11 mouse cellular contexts compared by ENCODE assay signal in genomic region chr13:60122341-60123173, GRCm38 (mm10). TPM values are rescaled to one million over a fixed set of nuclear protein-coding genes. Genes with fewer than 3 reads are reported as not detected.
DNase-seq lines count a peak whose midpoint lies in the region; ATAC-seq and TF ChIP-seq lines count a peak whose summit lies in the region.
"Had no signal": no experiment of that assay in that cellular context is flagged by ENCODE, and none has a peak within 500 bp of the region (broad histone marks: within the 10 kb centered on the region; RNA-seq: fewer than 3 reads in every experiment).

No protein-coding gene starts in this region.

- DNase-seq in adrenal gland, postnatal 10 days: peak; percentile 12
- no peak for DNase-seq in adrenal gland, adult 18-20 months (ENCODE audit: low spot score in 2 of 2)
- peak; percentile 62 for DNase-seq in kidney, adult 2 months
- DNase-seq in kidney, postnatal 14 days: no peak
- no peak for DNase-seq in urinary bladder, postnatal 25 days (ENCODE audit: low spot score)
- DNase-seq: liver, postnatal 0 days; thymus, postnatal 36 days had no signal

- no peaks in the 10 kb centered on the region; the same call in 1 of the 2 replicates for H3K4me1 ChIP-seq in kidney, adult 2 months (ENCODE audit: control insufficient read depth, insufficient read depth, low read length)
- peaks cover 41% of the 10 kb centered on the region for H3K4me1 ChIP-seq in kidney, embryonic 16.5 days (ENCODE audit: insufficient read depth, low read length)
- peaks cover 29% of the 10 kb centered on the region for H3K4me1 ChIP-seq in neural tube, embryonic 15.5 days

- H3K4me2 ChIP-seq in kidney, embryonic 16.5 days (replicated peaks; ENCODE audit: low read depth, low read length): peak overlapping the region; percentile 16; the same call in 1 of the 2 replicates
- peak overlapping the region; percentile 43 for H3K4me2 ChIP-seq in neural tube, embryonic 15.5 days

- TF ChIP-seq POLR2A in kidney, adult 2 months (IDR thresholded peaks at IDR 0.05; ENCODE audit: low read depth, low read length): no peak

- no peak overlapping the region for H3K4me3 ChIP-seq in kidney, adult 2 months (ENCODE audit: insufficient read depth, low read depth, low read length)
- no peak overlapping the region for H3K4me3 ChIP-seq in kidney, embryonic 16.5 days (ENCODE audit: low read length)
- 0 out of 2 replicates have a peak overlapping the region, but pooled peaks have one; percentile 1 for H3K4me3 ChIP-seq in neural tube, embryonic 15.5 days (replicated peaks)

- H3K27ac ChIP-seq in kidney, adult 2 months (ENCODE audit: insufficient read depth, low read depth, low read length): no peak overlapping the region
- no peak overlapping the region for H3K27ac ChIP-seq in kidney, embryonic 16.5 days (ENCODE audit: low read length)
- H3K27ac ChIP-seq in neural tube, embryonic 15.5 days (replicated peaks): no peak overlapping the region; the same call in 1 of the 2 replicates

- H3K27me3 ChIP-seq in kidney, adult 2 months (replicated peaks; ENCODE audit: control insufficient read depth, insufficient read depth, low read length): no peaks in the 10 kb centered on the region
- H3K27me3 ChIP-seq in kidney, embryonic 16.5 days (ENCODE audit: insufficient read depth, low read length): no peaks in the 10 kb centered on the region
- no peaks in the 10 kb centered on the region for H3K27me3 ChIP-seq in neural tube, embryonic 15.5 days (replicated peaks)

- no peak for ATAC-seq in kidney, embryonic 16.5 days (ENCODE audit: low FRiP score, low TSS enrichment)
- ATAC-seq in neural tube, embryonic 15.5 days (ENCODE audit: low FRiP score): peak; percentile 39; the same call in 1 of the 2 replicates
- ATAC-seq in erythroid progenitor cell, adult 5-6 weeks (replicated peaks; ENCODE audit: low FRiP score, poor library complexity, severe bottlenecking): no peak
- ATAC-seq: liver, postnatal 0 days had no signal

- TF ChIP-seq CTCF in kidney, adult 2 months (conservative IDR thresholded peaks at IDR 0.05; ENCODE audit: insufficient read depth, insufficient read length, low read depth, low read length): no peak

- H3K9me3 ChIP-seq in kidney, embryonic 16.5 days (ENCODE audit: low read length): 0 out of 2 replicates have a peak, but pooled peaks cover 5% of the 10 kb centered on the region
- peaks cover 3% of the 10 kb centered on the region; the same call in 1 of the 2 replicates for H3K9me3 ChIP-seq in neural tube, embryonic 15.5 days (replicated peaks)

- no peaks in the 10 kb centered on the region for H3K36me3 ChIP-seq in kidney, adult 2 months (ENCODE audit: control insufficient read depth, insufficient read depth, low read length)
- no peaks in the 10 kb centered on the region for H3K36me3 ChIP-seq in kidney, embryonic 16.5 days (ENCODE audit: insufficient read depth, low read length)
- H3K36me3 ChIP-seq in neural tube, embryonic 15.5 days: no peaks in the 10 kb centered on the region

- H3K9ac ChIP-seq in kidney, embryonic 16.5 days (replicated peaks; ENCODE audit: low read length): 0 out of 2 replicates have a peak overlapping the region, but pooled peaks have one; percentile 9
- no peak overlapping the region for H3K9ac ChIP-seq in neural tube, embryonic 15.5 days (replicated peaks)
- H3K9ac ChIP-seq: liver, postnatal 0 days had no signal

- WGBS in kidney, adult 2 months: 47% methylated on average over 29 of the region's 29 CpGs
- WGBS in kidney, embryonic 16.5 days: 27% methylated on average over 29 of the region's 29 CpGs
- 14% methylated on average over 29 of the region's 29 CpGs for WGBS in neural tube, embryonic 15.5 days

RNA-seq across cellular contexts. Expression of gene Gas1, which starts 54.6 kb away (rescaled TPM):
- 10 to 100 TPM; 51.9 to 66.8 TPM for total RNA-seq in adrenal gland, postnatal 10 days (2021)
- total RNA-seq in adrenal gland, adult 18-20 months (2021): 10 to 100 TPM; 28.7 to 34.9 TPM
- 31.1 and 53.9 TPM in 2 replicates for polyA plus RNA-seq in kidney, adult 2 months (2012; rRNA removed)
- polyA plus RNA-seq in kidney, embryonic 16.5 days (2015; fragmentation: Nextera tagmentation; extraction: Ambion mirVana): 55.0 and 58.4 TPM in 2 replicates
- polyA plus RNA-seq in neural tube, embryonic 15.5 days (2015; fragmentation: Nextera tagmentation; extraction: Ambion mirVana): 16.2 and 26.7 TPM in 2 replicates
- total RNA-seq in erythroid progenitor cell, adult 5-6 weeks (2015; ENCODE audit: low replicate concordance): not detected in 2 replicates
- 0.51 TPM in 1 of 2 replicates, not detected in the other for total RNA-seq in erythroid progenitor cell, adult 5-6 weeks (2017; ENCODE audit: low replicate concordance)
- total RNA-seq: megakaryocyte-erythroid progenitor cell, adult 5-6 weeks had no signal

Comparison
In these comparisons a context has a peak if more than half of its experiments do, and no peak if none do; other contexts are left out.
1. DNase-seq: peak in adrenal gland, postnatal 10 days (single experiment) and kidney, adult 2 months (single experiment); none in adrenal gland, adult 18-20 months (0 of 2), kidney, postnatal 14 days (single experiment) and urinary bladder, postnatal 25 days (single experiment).
2. RNA of gene Gas1, which starts 54.6 kb away (total RNA-seq): 51.9 to 66.8 TPM in adrenal gland, postnatal 10 days and 28.7 to 34.9 TPM in adrenal gland, adult 18-20 months; 0.51 TPM in erythroid progenitor cell, adult 5-6 weeks; every median in the first group is over 10 times any median in the second.